Comparison of ENCODE assay signal across 8 mouse cellular contexts in the genomic region with DNA sequence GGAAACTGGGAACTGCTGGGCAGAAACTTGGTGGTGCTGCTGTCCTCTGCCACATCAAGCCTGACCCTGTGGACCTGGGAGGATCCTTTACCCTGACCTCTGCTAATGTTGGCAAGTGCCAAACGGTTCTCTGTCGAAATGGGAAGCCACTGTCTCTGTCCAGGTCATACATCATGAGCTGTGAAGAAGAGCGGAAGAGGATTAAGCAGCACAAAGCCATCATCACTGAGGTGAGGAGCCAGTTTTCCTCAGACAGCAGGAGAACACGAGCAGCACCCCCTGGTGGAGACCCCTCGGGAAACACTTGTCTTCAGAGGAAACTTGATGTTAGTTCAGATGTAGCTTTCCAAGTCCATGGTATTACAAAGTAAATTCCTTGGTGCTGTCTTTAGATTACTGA.
DNase-seq lines count a peak whose midpoint lies in the region; ATAC-seq and TF ChIP-seq lines count a peak whose summit lies in the region.

No protein-coding gene starts in this region.

- H3K9ac ChIP-seq in hindbrain, embryonic 11.5 days (ENCODE audit: low read depth, low read length): no peak overlapping the region
- H3K9ac ChIP-seq in liver, embryonic 14.5 days (replicated peaks): no peak overlapping the region
- no peak overlapping the region for H3K9ac ChIP-seq in neural tube, embryonic 13.5 days

- TF ChIP-seq POLR2A in bone marrow, adult 2 months (IDR thresholded peaks at IDR 0.05; ENCODE audit: borderline replicate concordance, control insufficient read depth, low read depth, low read length): no peak

- H3K36me3 ChIP-seq in hindbrain, embryonic 11.5 days (ENCODE audit: control insufficient read depth, insufficient read depth, low read length): 0 out of 2 replicates have a peak, but pooled peaks cover 3% of the 10 kb centered on the region
- H3K36me3 ChIP-seq in liver, embryonic 14.5 days (replicated peaks; ENCODE audit: control insufficient read depth, insufficient read depth, low read depth): no peaks in the 10 kb centered on the region
- peaks cover 42% of the 10 kb centered on the region for H3K36me3 ChIP-seq in neural tube, embryonic 13.5 days

- no peak overlapping the region for H3K27ac ChIP-seq in bone marrow, adult 2 months (ENCODE audit: control insufficient read depth, insufficient read depth, low read depth, low read length, poor library complexity)
- no peak overlapping the region for H3K27ac ChIP-seq in hindbrain, embryonic 11.5 days (ENCODE audit: low read depth, low read length)
- no peak overlapping the region for H3K27ac ChIP-seq in liver, embryonic 14.5 days
- no peak overlapping the region for H3K27ac ChIP-seq in neural tube, embryonic 13.5 days (replicated peaks)

- peak; percentile 68 for ATAC-seq in hindbrain, embryonic 11.5 days (ENCODE audit: low FRiP score)
- ATAC-seq in liver, embryonic 14.5 days (ENCODE audit: insufficient read depth): no peak
- peak; percentile 44; the same call in 1 of the 2 replicates for ATAC-seq in neural tube, embryonic 13.5 days (ENCODE audit: low read depth)
- no peak for ATAC-seq in erythroid progenitor cell, adult 5-6 weeks (replicated peaks; ENCODE audit: low FRiP score, poor library complexity, severe bottlenecking)

- H3K4me3 ChIP-seq in bone marrow, adult 2 months (replicated peaks; ENCODE audit: control insufficient read depth, low read depth, low read length): no peak overlapping the region
- no peak overlapping the region for H3K4me3 ChIP-seq in hindbrain, embryonic 11.5 days (ENCODE audit: low read depth, low read length)
- no peak overlapping the region for H3K4me3 ChIP-seq in liver, embryonic 14.5 days (ENCODE audit: insufficient read depth in 1 of 2, low read depth in 2 of 2, low read length in 2 of 2)
- no peak overlapping the region for H3K4me3 ChIP-seq in neural tube, embryonic 13.5 days

- TF ChIP-seq CTCF in bone marrow, adult 2 months (IDR thresholded peaks at IDR 0.05; ENCODE audit: control insufficient read depth, insufficient read depth, low read length): peak; percentile 65
- TF ChIP-seq CTCF in liver, embryonic 14.5 days (IDR thresholded peaks at IDR 0.05; ENCODE audit: low read depth): peak; percentile 67

- WGBS in bone marrow, adult 2 months: 5% methylated on average over 5 of the region's 5 CpGs
- 29% methylated on average over 5 of the region's 5 CpGs for WGBS in hindbrain, embryonic 11.5 days
- 14% methylated on average over 5 of the region's 5 CpGs for WGBS in liver, embryonic 14.5 days (ENCODE audit: insufficient replicate concordance)
- 18% methylated on average over 5 of the region's 5 CpGs for WGBS in neural tube, embryonic 13.5 days

- TF ChIP-seq EP300 in liver, embryonic 14.5 days (IDR thresholded peaks at IDR 0.05; ENCODE audit: low read depth): no peak

- H3K4me2 ChIP-seq in hindbrain, embryonic 11.5 days (replicated peaks; ENCODE audit: low read depth, low read length): no peak overlapping the region
- no peak overlapping the region for H3K4me2 ChIP-seq in liver, embryonic 14.5 days (ENCODE audit: low read depth)
- no peak overlapping the region for H3K4me2 ChIP-seq in neural tube, embryonic 13.5 days

- no peaks in the 10 kb centered on the region for H3K27me3 ChIP-seq in hindbrain, embryonic 11.5 days (ENCODE audit: control insufficient read depth, insufficient read depth, low read length)
- H3K27me3 ChIP-seq in liver, embryonic 14.5 days (ENCODE audit: control insufficient read depth, insufficient read depth, low read length): no peaks in the 10 kb centered on the region
- H3K27me3 ChIP-seq in neural tube, embryonic 13.5 days: no peaks in the 10 kb centered on the region

- H3K4me1 ChIP-seq in bone marrow, adult 2 months (ENCODE audit: control insufficient read depth, insufficient read depth, low read length): no peaks in the 10 kb centered on the region
- H3K4me1 ChIP-seq in hindbrain, embryonic 11.5 days (replicated peaks; ENCODE audit: control insufficient read depth, insufficient read depth, low read length): no peaks in the 10 kb centered on the region
- H3K4me1 ChIP-seq in liver, embryonic 14.5 days (replicated peaks; ENCODE audit: control insufficient read depth in 2 of 2, insufficient read depth in 2 of 2, low read length in 1 of 2): no peaks in the 10 kb centered on the region
- H3K4me1 ChIP-seq in neural tube, embryonic 13.5 days (replicated peaks): no peaks in the 10 kb centered on the region

- DNase-seq in urinary bladder, postnatal 14 days (ENCODE audit: low spot score): peak; percentile 67
- DNase-seq in urinary bladder, postnatal 10 days (ENCODE audit: low spot score): no peak
- DNase-seq in fibroblast of lung, adult 2 months (ENCODE audit: low read depth): peak; percentile 27
- DNase-seq in hindbrain, embryonic 11.5 days (ENCODE audit: low spot score): peak; percentile 83
- peak in 1 of 3 experiments; percentile 7 for DNase-seq in liver, embryonic 14.5 days (ENCODE audit: low read depth in 3 of 3, low spot score in 3 of 3)

- no peaks in the 10 kb centered on the region for H3K9me3 ChIP-seq in hindbrain, embryonic 11.5 days (ENCODE audit: control insufficient read depth, low read length)
- no peaks in the 10 kb centered on the region for H3K9me3 ChIP-seq in liver, embryonic 14.5 days (ENCODE audit: control insufficient read depth, low read length)
- no peaks in the 10 kb centered on the region for H3K9me3 ChIP-seq in neural tube, embryonic 13.5 days

Comparison
In these comparisons a context has a peak if more than half of its experiments do, and no peak if none do; other contexts are left out.
1. ATAC-seq: peak in hindbrain, embryonic 11.5 days (single experiment) and neural tube, embryonic 13.5 days (single experiment); none in liver, embryonic 14.5 days (single experiment) and erythroid progenitor cell, adult 5-6 weeks (single experiment).